ENCODE assay signal across 31 mouse cellular contexts in the genomic region with DNA sequence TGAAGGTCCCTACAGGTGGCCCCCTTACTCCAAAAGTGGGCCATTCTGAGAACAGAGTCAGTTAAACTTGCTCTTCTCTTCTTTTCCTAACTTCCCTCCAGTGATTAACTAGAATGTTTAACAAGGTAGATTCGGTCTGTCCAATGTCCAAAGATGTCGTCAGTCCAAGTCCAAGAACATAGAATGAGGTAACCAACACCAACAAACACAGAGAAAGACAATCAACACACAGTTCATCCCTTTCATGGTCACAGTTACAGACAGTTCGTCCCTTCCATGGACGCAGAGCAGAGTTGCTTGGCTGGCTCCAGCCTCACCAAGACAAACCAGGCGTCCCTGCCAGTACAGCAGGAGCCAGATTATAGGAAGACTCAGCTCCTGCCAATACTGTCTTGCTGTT. TPM values are rescaled to one million over a fixed set of nuclear protein-coding genes. Genes with fewer than 3 reads are reported as not detected.
DNase-seq lines count a peak whose midpoint lies in the region; ATAC-seq lines count a peak whose summit lies in the region.
"Had no signal": no experiment of that assay in that cellular context is flagged by ENCODE, and none has a peak within 500 bp of the region (broad histone marks: within the 10 kb centered on the region; RNA-seq: fewer than 3 reads in every experiment).

No protein-coding gene starts in this region.

- H3K27ac ChIP-seq in kidney, embryonic 15.5 days, result no peak overlapping the region
- H3K27ac ChIP-seq: forebrain, embryonic 10.5 days; forebrain, embryonic 13.5 days; gastrocnemius, adult 2 months; heart, adult 2 months; heart, embryonic 10.5 days; heart, embryonic 13.5 days; hindbrain, embryonic 14.5 days; hindbrain, postnatal 0 days had no signal

- H3K4me1 ChIP-seq in kidney, embryonic 15.5 days, result no peaks in the 10 kb centered on the region
- H3K4me1 ChIP-seq in megakaryocyte, embryonic 14.5 days, result peaks cover 14% of the 10 kb centered on the region
- H3K4me1 ChIP-seq: forebrain, embryonic 10.5 days; forebrain, embryonic 13.5 days; heart, embryonic 10.5 days; heart, embryonic 13.5 days had no signal

- no peak overlapping the region for H3K9ac ChIP-seq in kidney, embryonic 15.5 days
- H3K9ac ChIP-seq: forebrain, embryonic 13.5 days; heart, embryonic 13.5 days; hindbrain, embryonic 14.5 days had no signal

- H3K4me3 ChIP-seq in kidney, embryonic 15.5 days (replicated peaks), result no peak overlapping the region
- peak overlapping the region; percentile 33 for H3K4me3 ChIP-seq in megakaryocyte, embryonic 14.5 days (replicated peaks)
- H3K4me3 ChIP-seq: forebrain, embryonic 10.5 days; forebrain, embryonic 13.5 days; gastrocnemius, adult 2 months; heart, adult 2 months; heart, embryonic 10.5 days; heart, embryonic 13.5 days had no signal

- ATAC-seq in kidney, embryonic 15.5 days (replicated peaks; ENCODE audit: low FRiP score), result no peak
- ATAC-seq in megakaryocyte, adult 5-6 weeks (ENCODE audit: poor library complexity, severe bottlenecking), result no peak
- ATAC-seq: forebrain, embryonic 13.5 days; forebrain, embryonic 16.5 days; hindbrain, postnatal 0 days had no signal

- H3K9me3 ChIP-seq in kidney, embryonic 15.5 days (replicated peaks), result no peaks in the 10 kb centered on the region
- peaks cover 29% of the 10 kb centered on the region for H3K9me3 ChIP-seq in megakaryocyte, embryonic 14.5 days
- H3K9me3 ChIP-seq: forebrain, embryonic 10.5 days; forebrain, embryonic 13.5 days; G1E; heart, embryonic 10.5 days had no signal

- DNase-seq in kidney, adult 11 months, result peak; percentile 42
- peak; percentile 83 for DNase-seq in kidney, adult 9 months
- DNase-seq in kidney, postnatal 25 days, result no peak
- no peak for DNase-seq in spleen, adult 12 weeks (ENCODE audit: low spot score)
- DNase-seq: adrenal gland, postnatal 10 days; adrenal gland, postnatal 36 days; B cell, adult 2 months; cerebellum, adult 18-20 months; cerebellum, adult 9-10 months; cerebellum, postnatal 14 days; gastrocnemius, adult 2 months; gastrocnemius, postnatal 14 days; heart, adult 2 months; heart, postnatal 14 days; heart, postnatal 4 days had no signal

- no peaks in the 10 kb centered on the region for H3K36me3 ChIP-seq in kidney, embryonic 15.5 days
- no peaks in the 10 kb centered on the region for H3K36me3 ChIP-seq in megakaryocyte, embryonic 14.5 days (replicated peaks; ENCODE audit: low read length)
- H3K36me3 ChIP-seq: forebrain, embryonic 10.5 days; G1E; heart, embryonic 10.5 days; heart, embryonic 13.5 days had no signal

- 89% methylated on average over 5 of the region's 5 CpGs for WGBS in kidney, embryonic 15.5 days

- no peaks in the 10 kb centered on the region for H3K27me3 ChIP-seq in kidney, embryonic 15.5 days
- peaks cover 63% of the 10 kb centered on the region for H3K27me3 ChIP-seq in megakaryocyte, embryonic 14.5 days (replicated peaks)
- H3K27me3 ChIP-seq: forebrain, embryonic 13.5 days had no signal

- no peak overlapping the region for H3K4me2 ChIP-seq in kidney, embryonic 15.5 days
- H3K4me2 ChIP-seq: forebrain, embryonic 13.5 days; heart, embryonic 13.5 days; hindbrain, embryonic 14.5 days had no signal

RNA-seq across cellular contexts. Expression of gene Treh, which starts 1.6 kb away (rescaled TPM):
- polyA plus RNA-seq in kidney, embryonic 15.5 days (2015; fragmentation: Nextera tagmentation; extraction: Ambion mirVana), result 0.22 and 0.23 TPM in 2 replicates
- not detected in 2 replicates for polyA plus RNA-seq in megakaryocyte, embryonic 14.5 days (2012; ENCODE audit: insufficient read depth, low replicate concordance)
- not detected in 2 replicates for total RNA-seq in megakaryocyte, adult 5-6 weeks (2015)
- total RNA-seq in megakaryocyte, adult 5-6 weeks (2017), result not detected in 2 replicates
- total RNA-seq: adrenal gland, postnatal 10 days; adrenal gland, postnatal 36 days; CH12.LX; G1E; gastrocnemius, adult 2 months; gastrocnemius, postnatal 14 days; gastrocnemius, postnatal 4 days; heart, adult 2 months; heart, postnatal 14 days; heart, postnatal 4 days; hindbrain, postnatal 0 days had no signal
- polyA plus RNA-seq: embryonic facial prominence, embryonic 11.5 days; embryonic facial prominence, embryonic 14.5 days; forebrain, embryonic 10.5 days; forebrain, embryonic 13.5 days; forebrain, embryonic 16.5 days; G1E; heart, adult 2 months; heart, embryonic 10.5 days; heart, embryonic 13.5 days; hindbrain, embryonic 11.5 days; hindbrain, embryonic 14.5 days; hindbrain, postnatal 0 days had no signal

Comparison
In these comparisons a context has a peak if more than half of its experiments do, and no peak if none do; other contexts are left out.
1. DNase-seq: peak in kidney, adult 11 months (single experiment) and kidney, adult 9 months (single experiment); none in kidney, postnatal 25 days (0 of 2) and spleen, adult 12 weeks (single experiment).